Mouse (Mus musculus) small intestine, adult 2 months (tissue): ENCODE data around the gene Slc4a8.

Experiments used
- CTCF ChIP-seq: fragments of 200-500 bp; IDR thresholded peaks from 2 replicates; pipeline ENCODE4 v1.5.1; 2012; ENCODE audit warnings: low read depth, mild to moderate bottlenecking, control low read depth, inconsistent platforms, low read length, moderate library complexity, mixed read lengths; ENCODE audit not compliant: insufficient replicate concordance, insufficient read length; ENCODE audit errors: extremely low read depth
- POLR2A ChIP-seq: fragments of 200-500 bp; IDR thresholded peaks from 2 replicates; pipeline ENCODE4 v1.6.1; 2012; ENCODE audit warnings: low read depth, mild to moderate bottlenecking, control low read depth, inconsistent platforms, low read length, moderate library complexity

DNA sequence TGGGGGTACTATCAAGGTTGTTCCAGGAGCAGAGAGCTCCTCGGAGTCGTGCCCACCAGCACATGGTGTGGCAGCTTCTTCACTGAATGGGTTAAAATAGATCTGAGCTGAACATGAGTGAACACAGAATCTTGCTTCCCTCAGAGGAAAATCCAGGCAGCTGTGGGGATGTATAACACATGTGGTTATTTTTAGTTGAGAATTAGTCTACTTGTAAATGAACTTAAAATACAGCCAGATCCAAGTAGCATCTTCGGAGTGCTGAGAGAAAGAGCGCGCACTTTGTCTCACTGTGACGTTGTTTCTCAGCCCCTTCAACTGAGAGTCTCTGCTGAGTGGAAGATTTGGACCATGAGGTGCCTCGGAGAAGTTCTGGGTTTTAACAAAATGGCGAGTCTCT lies 53.8 kb downstream of the Slc4a8 start:
- TF ChIP-seq CTCF (no peak), POLR2A (no peak)
